Mouse (Mus musculus) MEL (cell line): ENCODE measurements at regions not wholly inside any gene's neighbourhood (a gene's known extent, or its start where the extent isn't known, plus 50 kb on each side); places are given as distances from the start of the nearest gene placed in this dataset.

Experiments
- CTCF ChIP-seq, 3 experiments: IDR thresholded peaks in 2 of 3; conservative IDR thresholded peaks in 1 of 3; 2 replicates each; pipeline ENCODE4 v1.5.1; 2011 to 2012; ENCODE audit warnings: low read length in 3 of 3, low read depth in 2 of 3, mild to moderate bottlenecking in 2 of 3, improper control_type of control experiment in 1 of 3, inconsistent platforms in 1 of 3, mixed read lengths in 1 of 3, moderate library complexity in 1 of 3; ENCODE audit not compliant: control insufficient read depth in 1 of 3, insufficient read depth in 1 of 3, poor library complexity in 1 of 3, severe bottlenecking in 1 of 3
- E2F4 ChIP-seq: IDR thresholded peaks from 2 replicates; pipeline ENCODE4 v1.6.1; 2011; ENCODE audit warnings: low read depth, low read length, improper control_type of control experiment, borderline replicate concordance
- EP300 ChIP-seq, 2 experiments: IDR thresholded peaks; 2 replicates each; pipeline ENCODE4 v1.6.1; 2011; ENCODE audit warnings: improper control_type of control experiment in 2 of 2, low read length in 2 of 2, low read depth in 1 of 2, mild to moderate bottlenecking in 1 of 2
- GATA1 ChIP-seq: IDR thresholded peaks from 2 replicates; pipeline ENCODE4 v1.6.1; 2011; ENCODE audit warnings: low read depth, low read length, improper control_type of control experiment
- KAT2A ChIP-seq: conservative IDR thresholded peaks from 2 replicates; pipeline ENCODE4 v1.6.1; 2012; ENCODE audit warnings: low read depth, low read length, improper control_type of control experiment, inconsistent platforms
- MAZ ChIP-seq: IDR thresholded peaks from 2 replicates; pipeline ENCODE4 v1.6.1; 2012; ENCODE audit warnings: low read depth, mild to moderate bottlenecking, inconsistent platforms, low read length, improper control_type of control experiment
- POLR2A ChIP-seq, 2 experiments: IDR thresholded peaks; 2 replicates each; pipeline ENCODE4 v1.6.1; 2011 to 2012; ENCODE audit warnings: low read length in 2 of 2, mild to moderate bottlenecking in 2 of 2, control low read depth in 1 of 2, improper control_type of control experiment in 1 of 2, low read depth in 1 of 2, moderate library complexity in 1 of 2; ENCODE audit not compliant: control insufficient read depth in 1 of 2, insufficient read depth in 1 of 2, poor library complexity in 1 of 2
- RCOR1 ChIP-seq: IDR thresholded peaks from 2 replicates; pipeline ENCODE4 v1.6.1; 2012; ENCODE audit warnings: low read depth, mild to moderate bottlenecking, inconsistent platforms, low read length, improper control_type of control experiment
- SIN3A ChIP-seq: IDR thresholded peaks from 2 replicates; pipeline ENCODE4 v1.6.1; 2012; ENCODE audit warnings: low read length, improper control_type of control experiment, inconsistent platforms
- TCF12 ChIP-seq: IDR thresholded peaks from 2 replicates; pipeline ENCODE4 v1.6.1; 2014; ENCODE audit warnings: low read depth, mild to moderate bottlenecking, inconsistent platforms, low read length, improper control_type of control experiment, moderate library complexity
- UBTF ChIP-seq: IDR thresholded peaks from 2 replicates; pipeline ENCODE4 v1.6.1; 2012; ENCODE audit warnings: low read depth, mild to moderate bottlenecking, inconsistent platforms, low read length, improper control_type of control experiment, moderate library complexity, borderline replicate concordance; ENCODE audit not compliant: insufficient read depth
- ZC3H11A ChIP-seq: IDR thresholded peaks from 2 replicates; pipeline ENCODE4 v1.6.1; 2012; ENCODE audit warnings: low read depth, mild to moderate bottlenecking, inconsistent platforms, low read length, improper control_type of control experiment
- ZNF384 ChIP-seq: IDR thresholded peaks from 2 replicates; pipeline ENCODE4 v1.6.1; 2012; ENCODE audit warnings: low read depth, mild to moderate bottlenecking, inconsistent platforms, low read length, improper control_type of control experiment

GRCm38 (mm10) chr2:133669821-133670220 lies 117.9 kb downstream of the Bmp2 start:
- no peak for TF ChIP-seq TCF12
- TF ChIP-seq POLR2A (IDR thresholded peaks at IDR 0.05; ENCODE audit: control insufficient read depth in 1 of 2, insufficient read depth in 1 of 2, low read depth in 1 of 2, low read length in 2 of 2, poor library complexity in 1 of 2), result no peak
- TF ChIP-seq MAZ, result no peak
- no peak for TF ChIP-seq RCOR1
- no peak for TF ChIP-seq E2F4
- TF ChIP-seq ZNF384, result no peak
- TF ChIP-seq UBTF, result no peak
- TF ChIP-seq CTCF (IDR thresholded peaks at IDR 0.05 in 2 of 3, conservative IDR thresholded peaks at IDR 0.05 in 1 of 3; ENCODE audit: control insufficient read depth in 1 of 3, insufficient read depth in 1 of 3, low read depth in 2 of 3, low read length in 3 of 3, poor library complexity in 1 of 3, severe bottlenecking in 1 of 3), result no peak
- no peak for TF ChIP-seq KAT2A
- TF ChIP-seq ZC3H11A, result no peak
- no peak for TF ChIP-seq EP300 (IDR thresholded peaks at IDR 0.05; ENCODE audit: low read depth in 1 of 2, low read length in 2 of 2)
- no peak for TF ChIP-seq GATA1
- no peak for TF ChIP-seq SIN3A
